ENCODE assay signal across 10 mouse cellular contexts in genomic region chr12:73949318-73950058, GRCm38 (mm10). TPM values are rescaled to one million over a fixed set of nuclear protein-coding genes. Genes with fewer than 3 reads are reported as not detected.
DNase-seq lines count a peak whose midpoint lies in the region; ATAC-seq lines count a peak whose summit lies in the region.
"Had no signal": no experiment of that assay in that cellular context is flagged by ENCODE, and none has a peak within 500 bp of the region (broad histone marks: within the 10 kb centered on the region; RNA-seq: fewer than 3 reads in every experiment).

No protein-coding gene starts in this region.

- no peak overlapping the region; the same call in 1 of the 2 replicates for H3K27ac ChIP-seq in embryonic facial prominence, embryonic 10.5 days (replicated peaks)
- peak overlapping the region; percentile 50; the same call in 1 of the 2 replicates for H3K27ac ChIP-seq in limb, embryonic 15.5 days
- H3K27ac ChIP-seq in midbrain, embryonic 13.5 days: no peak overlapping the region

- peak; percentile 14 to 35 for DNase-seq in layer of hippocampus, adult 18-20 months (ENCODE audit: low spot score in 2 of 2)
- no peak for DNase-seq in layer of hippocampus, adult 9-10 months (ENCODE audit: low spot score)
- DNase-seq in embryonic facial prominence, embryonic 10.5 days (ENCODE audit: low spot score): peak; percentile 68
- peak; percentile 38 to 41 for DNase-seq in heart, adult 9 months (ENCODE audit: low spot score in 2 of 2)
- DNase-seq in kidney, adult 18-20 months: peak; percentile 70
- peak; percentile 25 for DNase-seq in splenic B cell, adult 2 months (ENCODE audit: low read depth, low spot score)

- ATAC-seq in limb, embryonic 15.5 days (ENCODE audit: insufficient number of reproducible peaks, low FRiP score, low TSS enrichment, low read depth): peak; percentile 71; the same call in 1 of the 2 replicates
- ATAC-seq in midbrain, embryonic 13.5 days: peak; percentile 91

- H3K9me3 ChIP-seq in embryonic facial prominence, embryonic 10.5 days: no peaks in the 10 kb centered on the region
- H3K9me3 ChIP-seq in limb, embryonic 15.5 days: no peaks in the 10 kb centered on the region
- no peaks in the 10 kb centered on the region for H3K9me3 ChIP-seq in midbrain, embryonic 13.5 days

- H3K4me2 ChIP-seq in limb, embryonic 15.5 days: peak overlapping the region; percentile 65
- H3K4me2 ChIP-seq in midbrain, embryonic 13.5 days (replicated peaks): peak overlapping the region; percentile 68

- H3K27me3 ChIP-seq in embryonic facial prominence, embryonic 10.5 days (replicated peaks; ENCODE audit: low read depth, poor library complexity, severe bottlenecking): no peaks in the 10 kb centered on the region
- no peaks in the 10 kb centered on the region for H3K27me3 ChIP-seq in limb, embryonic 15.5 days
- peaks cover 16% of the 10 kb centered on the region for H3K27me3 ChIP-seq in midbrain, embryonic 13.5 days
- H3K27me3 ChIP-seq in splenic B cell, adult 2 months (ENCODE audit: control insufficient read depth, insufficient read depth, low read length, poor library complexity, severe bottlenecking): no peaks in the 10 kb centered on the region

- 9% methylated on average over 46 of the region's 46 CpGs for WGBS in embryonic facial prominence, embryonic 10.5 days
- WGBS in limb, embryonic 15.5 days: 5% methylated on average over 46 of the region's 46 CpGs
- 5% methylated on average over 46 of the region's 46 CpGs for WGBS in midbrain, embryonic 13.5 days

- H3K4me1 ChIP-seq in embryonic facial prominence, embryonic 10.5 days: peaks cover 19% of the 10 kb centered on the region
- H3K4me1 ChIP-seq in limb, embryonic 15.5 days: peaks cover 19% of the 10 kb centered on the region
- H3K4me1 ChIP-seq in midbrain, embryonic 13.5 days (replicated peaks): peaks cover 18% of the 10 kb centered on the region

- H3K4me3 ChIP-seq in embryonic facial prominence, embryonic 10.5 days: peak overlapping the region; percentile 57
- H3K4me3 ChIP-seq in limb, embryonic 15.5 days: peak overlapping the region; percentile 37
- H3K4me3 ChIP-seq in midbrain, embryonic 13.5 days (replicated peaks): peak overlapping the region; percentile 42

- peak overlapping the region; percentile 23; the same call in 1 of the 2 replicates for H3K9ac ChIP-seq in limb, embryonic 15.5 days
- H3K9ac ChIP-seq in midbrain, embryonic 13.5 days (replicated peaks): peak overlapping the region; percentile 71

- peaks cover 27% of the 10 kb centered on the region for H3K36me3 ChIP-seq in embryonic facial prominence, embryonic 10.5 days (replicated peaks)
- H3K36me3 ChIP-seq in limb, embryonic 15.5 days: peaks cover 16% of the 10 kb centered on the region
- H3K36me3 ChIP-seq in midbrain, embryonic 13.5 days: peaks cover 14% of the 10 kb centered on the region
- H3K36me3 ChIP-seq in splenic B cell, adult 2 months (ENCODE audit: control insufficient read depth, insufficient read depth, low read length, poor library complexity, severe bottlenecking): peaks cover 5% of the 10 kb centered on the region; the same call in 1 of the 2 replicates

RNA-seq across cellular contexts. Expression of gene Gm49321, which starts 12.0 kb away (rescaled TPM):
- 10 to 100 TPM in 1 of 2 experiments, 1 to 10 TPM in 1; 9.5 to 15.6 TPM for total RNA-seq in layer of hippocampus, adult 18-20 months (2021)
- polyA plus RNA-seq in embryonic facial prominence, embryonic 10.5 days (2016; fragmentation: Nextera tagmentation; extraction: Ambion mirVana): 12.4 and 13.8 TPM in 2 replicates
- polyA plus RNA-seq in limb, embryonic 15.5 days (2015; fragmentation: Nextera tagmentation; extraction: Ambion mirVana): 14.7 and 14.8 TPM in 2 replicates
- polyA plus RNA-seq in midbrain, embryonic 13.5 days (2015; fragmentation: Nextera tagmentation; extraction: Ambion mirVana): 20.2 and 26.7 TPM in 2 replicates
- polyA plus RNA-seq: C2C12; gonadal fat pad, adult 2 months had no signal

RNA-seq across cellular contexts. Expression of gene Snapc1, which starts 14.8 kb away (rescaled TPM):
- total RNA-seq in layer of hippocampus, adult 18-20 months (2021): 10 to 100 TPM; 41.1 to 42.9 TPM
- polyA plus RNA-seq in embryonic facial prominence, embryonic 10.5 days (2016; fragmentation: Nextera tagmentation; extraction: Ambion mirVana): 20.5 and 20.6 TPM in 2 replicates
- 16.2 and 21.7 TPM in 2 replicates for polyA plus RNA-seq in limb, embryonic 15.5 days (2015; fragmentation: Nextera tagmentation; extraction: Ambion mirVana)
- polyA plus RNA-seq in midbrain, embryonic 13.5 days (2015; fragmentation: Nextera tagmentation; extraction: Ambion mirVana): 35.4 and 36.7 TPM in 2 replicates

RNA-seq across cellular contexts. Expression of gene Syt16, which starts 48.0 kb away (rescaled TPM):
- total RNA-seq in layer of hippocampus, adult 18-20 months (2021): 10 to 100 TPM; 52.5 to 58.8 TPM
- polyA plus RNA-seq in embryonic facial prominence, embryonic 10.5 days (2016; fragmentation: Nextera tagmentation; extraction: Ambion mirVana): 1.5 and 2.1 TPM in 2 replicates
- 3.5 and 3.8 TPM in 2 replicates for polyA plus RNA-seq in limb, embryonic 15.5 days (2015; fragmentation: Nextera tagmentation; extraction: Ambion mirVana)
- 45.2 and 47.0 TPM in 2 replicates for polyA plus RNA-seq in midbrain, embryonic 13.5 days (2015; fragmentation: Nextera tagmentation; extraction: Ambion mirVana)

RNA-seq across cellular contexts. Expression of gene Hif1a, which starts 48.3 kb away (rescaled TPM):
- total RNA-seq in layer of hippocampus, adult 18-20 months (2021): 10 to 100 TPM; 50.6 to 54.4 TPM
- 90.5 and 91.7 TPM in 2 replicates for polyA plus RNA-seq in embryonic facial prominence, embryonic 10.5 days (2016; fragmentation: Nextera tagmentation; extraction: Ambion mirVana)
- polyA plus RNA-seq in limb, embryonic 15.5 days (2015; fragmentation: Nextera tagmentation; extraction: Ambion mirVana): 93.8 and 101 TPM in 2 replicates
- polyA plus RNA-seq in midbrain, embryonic 13.5 days (2015; fragmentation: Nextera tagmentation; extraction: Ambion mirVana): 83.0 and 84.4 TPM in 2 replicates
